Mouse (Mus musculus) layer of hippocampus, postnatal 14 days (tissue): ENCODE results near the gene Tshz2. TPM values are rescaled to one million over a fixed set of nuclear protein-coding genes. Genes with fewer than 3 reads are reported as not detected.
"Not testable (repeated sequence)": the region's sequence is repeated elsewhere in the genome, so short reads cannot be mapped to it uniquely, and the experiment has no call there.

ENCODE experiments used
- DNase-seq, 2 experiments: peaks; one replicate each; pipeline ENCODE4 v3.0.0; 2021 to 2022; ENCODE audit warnings: low spot score in 2 of 2, mixed read lengths in 1 of 2
- total RNA-seq, 2 experiments: library from RNA; stranded (reverse); gene quantifications; 2 replicates each; pipeline ENCODE4 v1.2.3; 2021

The Tshz2 gene
- total RNA-seq, 2 experiments from 2014 or later = 8.6 to 26.7 TPM

- DNase-seq = no peak
Measured at GRCm38 (mm10) chr2:169752126-169752525, 119.3 kb downstream of the Tshz2 start.

DNA sequence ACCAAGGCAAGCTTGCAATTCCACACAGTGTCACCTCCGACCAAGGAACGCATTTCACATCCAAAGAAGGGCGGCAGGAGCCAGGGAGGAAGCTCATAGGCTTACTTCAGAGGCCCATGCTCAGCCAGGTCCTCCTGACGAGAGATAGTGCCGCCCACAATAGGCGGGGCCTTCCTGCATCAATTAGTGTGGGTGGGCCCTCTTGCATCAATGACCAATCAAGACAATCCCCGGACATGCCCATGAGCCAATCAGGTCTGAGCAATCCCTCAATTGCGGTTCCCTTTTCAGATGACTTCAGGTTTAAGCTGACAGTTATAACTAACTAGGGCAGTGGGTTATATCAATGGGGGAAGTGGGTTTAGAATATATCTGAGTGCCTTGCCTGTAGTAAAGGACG lies 120.6 kb downstream of the Tshz2 start:
- no peak for DNase-seq

- no peak for DNase-seq
Measured at GRCm38 (mm10) chr2:169755091-169755490, 122.3 kb downstream of the Tshz2 start.

- DNase-seq = no peak
Measured at GRCm38 (mm10) chr2:169758120-169758519, 125.3 kb downstream of the Tshz2 start.

- no peak for DNase-seq
Measured at GRCm38 (mm10) chr2:169760117-169760516, 127.3 kb downstream of the Tshz2 start.

DNA sequence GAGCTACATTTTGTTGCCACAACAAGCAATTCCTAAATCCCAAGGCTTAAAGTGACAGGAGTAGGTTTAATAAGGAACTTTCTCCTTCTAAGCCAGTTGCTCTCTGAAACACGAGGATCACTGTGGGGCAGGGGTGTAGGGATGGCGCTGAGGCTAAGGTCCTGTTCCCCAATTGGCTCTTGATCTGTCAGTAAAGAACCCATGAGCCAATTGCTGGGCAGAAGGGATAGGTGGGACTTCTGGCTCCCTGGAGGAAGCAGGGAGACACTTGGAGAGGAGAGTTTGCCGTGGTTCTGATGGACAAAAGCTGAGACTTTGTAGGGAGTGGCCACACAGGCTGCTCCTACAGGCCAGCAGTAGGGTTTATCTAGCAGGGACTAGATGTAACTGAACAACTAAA lies 128.9 kb downstream of the Tshz2 start:
- no peak for DNase-seq

DNA sequence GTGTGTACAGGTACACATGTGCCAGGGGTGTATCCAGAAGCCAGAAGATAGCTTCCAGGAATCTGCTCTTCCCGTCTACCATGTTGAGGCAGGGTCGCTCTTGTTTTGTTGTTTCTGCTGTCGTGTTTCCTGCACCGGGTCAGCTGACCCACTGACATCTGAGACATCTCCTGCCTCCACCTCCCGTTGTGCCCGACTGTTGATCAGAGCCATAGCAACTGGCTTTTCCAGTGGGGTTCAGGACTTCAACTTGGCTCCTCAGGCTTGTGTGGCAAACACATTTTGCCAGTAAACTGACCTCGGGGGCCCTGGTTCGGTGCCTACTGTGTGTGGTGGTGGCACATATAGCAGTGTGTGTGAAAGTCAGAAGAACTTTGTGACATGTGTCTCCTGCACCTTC lies 129.5 kb downstream of the Tshz2 start:
- DNase-seq = no peak

GRCm38 (mm10) chr2:169763716-169764115 lies 130.9 kb downstream of the Tshz2 start:
- no peak for DNase-seq

GRCm38 (mm10) chr2:169766247-169766646 lies 133.4 kb downstream of the Tshz2 start:
- no peak for DNase-seq

- DNase-seq = no peak
Measured at GRCm38 (mm10) chr2:169767281-169767680, 134.5 kb downstream of the Tshz2 start.

- no peak for DNase-seq
Measured at GRCm38 (mm10) chr2:169775078-169775477, 142.3 kb downstream of the Tshz2 start.

- no peak for DNase-seq
Measured at GRCm38 (mm10) chr2:169777242-169777641, 144.4 kb downstream of the Tshz2 start.

GRCm38 (mm10) chr2:169777764-169778163 lies 145.0 kb downstream of the Tshz2 start:
- DNase-seq = no peak

DNA sequence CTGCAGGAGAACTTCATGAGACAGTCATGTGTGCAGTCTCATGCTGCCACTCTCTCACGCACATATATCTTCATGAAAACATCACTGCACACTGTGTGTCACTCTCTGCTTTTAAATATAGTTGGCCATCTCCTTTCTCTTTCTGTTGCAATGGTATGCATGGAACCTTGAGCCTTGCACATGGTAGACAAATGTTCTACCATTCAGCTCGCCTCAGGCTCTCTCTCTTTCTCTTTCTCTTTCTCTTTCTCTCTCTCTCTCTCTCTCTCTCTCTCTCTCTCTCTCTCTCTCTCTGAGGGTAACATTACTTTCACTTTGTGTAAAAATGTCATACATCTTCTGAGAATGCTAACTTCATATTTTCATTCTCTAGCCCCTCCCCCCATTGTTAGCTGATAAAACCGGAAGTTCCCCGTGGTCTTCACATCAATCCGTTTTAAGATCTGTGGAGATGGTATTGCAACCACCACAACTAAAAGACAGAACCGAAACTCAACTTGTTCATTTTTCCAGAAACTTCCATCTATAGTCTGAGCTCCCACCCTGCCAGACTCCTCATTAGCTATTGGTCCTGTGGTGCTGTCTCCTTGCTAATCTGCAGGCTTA lies 146.0 kb downstream of the Tshz2 start:
- no peak for DNase-seq

- not testable (repeated sequence) for DNase-seq
Measured at GRCm38 (mm10) chr2:169781671-169782070, 148.9 kb downstream of the Tshz2 start.

DNA sequence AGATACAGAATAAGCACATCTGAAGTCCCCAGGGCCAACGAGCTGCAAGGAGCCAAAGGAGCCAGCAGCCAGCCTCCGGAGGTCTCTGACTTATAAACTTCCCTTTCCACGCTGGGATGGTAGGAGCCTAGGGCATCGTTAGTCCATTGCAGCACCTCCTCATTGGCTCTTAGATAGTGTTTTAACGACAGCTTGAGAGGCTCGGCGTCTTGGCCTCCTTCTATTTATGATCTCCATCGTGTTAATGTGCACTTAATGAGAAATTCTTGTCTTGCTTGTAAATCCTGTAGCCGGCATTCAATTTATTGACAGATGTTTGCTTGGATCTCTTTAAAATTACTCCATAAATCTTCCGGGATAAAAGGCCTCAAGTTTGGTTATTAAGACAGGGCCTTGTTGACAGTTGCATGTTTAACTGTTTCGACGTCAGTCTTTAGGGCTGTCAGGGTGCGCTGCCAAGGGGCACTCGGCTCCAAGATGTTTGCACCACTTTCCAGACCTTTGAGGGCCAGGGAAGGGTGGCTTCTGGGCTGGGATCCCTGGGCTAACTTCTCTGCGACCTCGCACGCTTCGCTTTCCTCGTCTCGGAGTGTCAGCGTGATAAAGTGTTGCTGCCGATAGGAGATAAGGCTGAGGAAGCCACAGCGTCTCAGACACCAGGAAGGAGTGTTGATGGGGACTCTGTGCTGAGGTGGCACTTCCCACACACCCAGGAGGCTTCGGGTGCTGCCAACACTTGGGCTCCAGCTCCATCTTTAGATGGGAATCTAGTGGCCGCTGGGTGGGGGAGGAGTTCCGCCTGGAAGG lies 150.3 kb downstream of the Tshz2 start:
- no peak for DNase-seq

DNA sequence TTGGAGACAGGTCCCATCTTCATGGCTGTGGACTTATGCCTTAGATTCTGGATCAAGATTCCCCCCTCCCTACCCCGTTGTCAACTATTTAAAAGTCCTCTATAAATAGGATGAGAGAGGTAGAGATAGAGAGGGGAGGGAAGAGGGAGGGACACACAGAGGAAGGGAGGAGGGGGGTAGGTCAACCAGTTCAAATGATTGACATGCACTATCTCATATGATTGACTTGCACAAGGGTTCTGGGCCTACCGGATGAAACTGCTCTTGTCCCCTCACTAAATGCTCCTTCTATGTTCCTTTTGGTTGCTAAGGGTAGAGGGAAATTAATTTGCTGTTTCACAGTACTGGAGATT lies 150.8 kb downstream of the Tshz2 start:
- no peak for DNase-seq

- DNase-seq = no peak
Measured at GRCm38 (mm10) chr2:169787381-169787780, 154.6 kb downstream of the Tshz2 start.

DNA sequence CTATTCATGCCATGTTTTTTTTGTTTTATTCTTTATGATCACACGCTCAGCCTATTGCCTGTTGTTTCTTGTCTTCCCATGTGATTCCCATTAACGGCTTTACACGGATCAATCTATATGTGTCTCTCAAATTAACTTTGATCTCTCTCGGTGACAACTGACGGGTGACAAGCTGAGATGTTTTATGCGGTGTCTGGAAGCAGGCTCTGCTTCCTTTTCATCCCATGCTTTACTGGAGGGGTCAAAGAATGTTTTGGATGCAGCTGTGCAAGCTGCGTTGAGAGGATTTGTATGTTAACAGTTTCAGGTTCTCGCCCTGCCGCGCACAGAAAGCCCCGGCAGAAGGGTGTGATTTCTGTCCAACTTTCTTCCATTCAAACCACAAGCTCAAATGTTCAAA lies 155.1 kb downstream of the Tshz2 start:
- no peak for DNase-seq

DNA sequence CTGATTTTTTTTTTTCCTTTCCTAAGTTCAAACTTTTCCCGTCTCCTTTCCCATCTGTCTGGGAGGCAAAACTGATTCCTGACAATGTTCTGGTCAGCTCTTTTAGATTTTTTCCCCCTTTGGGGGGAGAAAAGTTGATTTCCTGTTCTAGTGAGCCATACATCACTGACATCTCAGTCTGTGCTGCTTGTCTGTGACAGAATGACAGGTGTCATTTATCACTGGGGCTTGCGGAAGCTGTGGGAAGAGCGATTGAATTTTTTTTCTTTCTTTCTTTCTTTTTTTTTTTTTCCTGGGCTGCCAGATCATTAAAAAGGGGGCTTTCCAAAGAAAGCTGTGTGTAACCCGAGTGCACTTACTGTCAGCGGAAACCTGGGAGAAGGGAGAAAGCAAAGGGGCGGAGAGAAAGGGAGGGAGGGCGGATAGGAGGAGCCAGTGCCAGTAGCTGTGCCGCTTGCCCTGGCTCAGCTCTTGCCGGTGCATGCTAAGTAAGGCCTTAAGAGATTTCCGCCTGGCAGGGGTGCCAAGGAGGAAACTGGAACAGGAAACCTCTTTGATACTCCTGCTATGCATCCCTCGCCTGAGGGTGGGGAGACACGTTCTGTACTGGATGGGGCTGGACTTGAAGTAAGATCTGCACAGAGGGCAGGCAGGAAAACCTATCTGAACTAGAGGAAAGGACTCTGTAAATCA lies 157.8 kb downstream of the Tshz2 start:
- peak; percentile 15 to 31 for DNase-seq

GRCm38 (mm10) chr2:169792706-169793105 lies 159.9 kb downstream of the Tshz2 start:
- no peak for DNase-seq

- no peak for DNase-seq
Measured at GRCm38 (mm10) chr2:169802241-169802640, 169.4 kb downstream of the Tshz2 start.
